Mouse (Mus musculus): ENCODE data around the gene Tnfrsf11a. TPM values are rescaled to one million over a fixed set of nuclear protein-coding genes. Genes with fewer than 3 reads are reported as not detected.
A peak's percentile ranks its signal among the peaks of the same experiment; 100 is the strongest.
"Not testable (repeated sequence)": the region's sequence is repeated elsewhere in the genome, so short reads cannot be mapped to it uniquely, and the experiment has no call there.

Gene Tnfrsf11a
- polyA plus RNA-seq, 1 experiment from 2014 or later, result 0.30 TPM

- Histone ChIP-seq H3K27ac (no peak overlapping the region), H3K4me1 (no peaks in the 10 kb centered on the region), H3K4me3 (no peak overlapping the region), H3K36me3 (no peaks in the 10 kb centered on the region), H3K9me3 (replicated peaks) (0 out of 2 replicates have a peak, but pooled peaks cover 6% of the 10 kb centered on the region), H3K9ac (no peak overlapping the region), H3K27me3 (no peaks in the 10 kb centered on the region), H3K4me2 (replicated peaks) (no peak overlapping the region)
- ATAC-seq (ENCODE audit: low FRiP score), result no peak
- 90% methylated on average over 3 of the region's 3 CpGs for WGBS
Observed at GRCm38 (mm10) chr1:105759422-105760165, 20.9 kb upstream of the Tnfrsf11a start.

GRCm38 (mm10) chr1:105765586-105765985, 14.9 kb upstream of the Tnfrsf11a start:
- H3K4me1 ChIP-seq, result no peaks in the 10 kb centered on the region
- H3K27me3 ChIP-seq, result no peaks in the 10 kb centered on the region
- H3K9ac ChIP-seq, result no peak overlapping the region
- H3K4me3 ChIP-seq, result no peak overlapping the region
- 0 out of 2 replicates have a peak, but pooled peaks cover 6% of the 10 kb centered on the region for H3K9me3 ChIP-seq (replicated peaks)
- no peaks in the 10 kb centered on the region for H3K36me3 ChIP-seq
- H3K4me2 ChIP-seq (replicated peaks), result no peak overlapping the region
- WGBS, result 75% methylated on average over 8 of the region's 8 CpGs
- no peak for ATAC-seq (ENCODE audit: low FRiP score)
- H3K27ac ChIP-seq, result no peak overlapping the region

DNA sequence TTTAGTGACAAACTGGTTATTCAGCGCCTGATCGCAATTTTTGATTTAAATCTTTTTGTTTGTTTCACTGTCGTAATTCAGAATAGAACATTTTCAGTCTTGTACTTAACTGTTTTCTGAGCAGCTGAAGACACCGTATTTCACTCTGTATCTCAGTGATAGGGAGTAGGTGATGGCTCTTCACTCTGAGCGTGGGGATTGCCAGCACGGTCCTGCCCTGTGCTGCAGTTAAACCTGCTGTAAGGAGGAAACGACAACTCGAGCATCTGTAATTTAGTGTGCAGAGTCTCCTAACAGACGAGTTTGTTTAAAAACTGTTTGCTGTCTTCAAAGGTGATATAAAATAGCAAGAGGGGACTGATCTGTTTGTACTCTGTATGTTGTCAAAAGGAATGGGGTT, 14.4 kb upstream of the Tnfrsf11a start:
- not testable (repeated sequence) for H3K4me1 ChIP-seq; H3K9ac ChIP-seq; ATAC-seq (ENCODE audit: low FRiP score); H3K27ac ChIP-seq; H3K36me3 ChIP-seq; H3K27me3 ChIP-seq; H3K9me3 ChIP-seq (replicated peaks); H3K4me2 ChIP-seq (replicated peaks); H3K4me3 ChIP-seq
- 88% methylated on average over 9 of the region's 9 CpGs for WGBS

GRCm38 (mm10) chr1:105768397-105768796, 12.1 kb upstream of the Tnfrsf11a start:
- Histone ChIP-seq H3K27ac (no peak overlapping the region), H3K9me3 (replicated peaks) (no peaks in the 10 kb centered on the region), H3K4me2 (replicated peaks) (no peak overlapping the region), H3K9ac (no peak overlapping the region), H3K27me3 (no peaks in the 10 kb centered on the region), H3K36me3 (no peaks in the 10 kb centered on the region), H3K4me3 (no peak overlapping the region), H3K4me1 (no peaks in the 10 kb centered on the region)
- 91% methylated on average over 2 of the region's 2 CpGs for WGBS
- no peak for ATAC-seq (ENCODE audit: low FRiP score)

DNA sequence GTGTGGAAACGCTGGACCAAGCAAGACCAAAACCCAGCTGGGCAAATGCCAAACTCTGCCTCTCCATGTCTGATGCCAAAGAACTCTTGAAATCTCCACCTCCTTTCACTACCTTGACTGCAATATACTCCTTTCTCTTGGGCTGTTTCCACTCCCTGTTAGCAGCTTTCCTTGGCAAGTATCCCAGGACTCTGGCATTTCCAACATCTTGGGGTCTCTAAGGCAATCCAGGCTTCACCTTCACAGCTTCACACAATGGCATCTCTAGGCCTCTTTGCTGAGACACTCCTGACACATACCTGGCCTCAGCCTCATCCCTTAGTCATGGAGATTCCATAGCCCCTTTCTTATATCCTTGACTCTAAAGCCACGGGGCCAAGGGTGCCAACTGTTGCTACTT, 9.8 kb upstream of the Tnfrsf11a start:
- no peaks in the 10 kb centered on the region for H3K36me3 ChIP-seq
- H3K9ac ChIP-seq, result no peak overlapping the region
- H3K4me1 ChIP-seq, result no peaks in the 10 kb centered on the region
- no peak for ATAC-seq (ENCODE audit: low FRiP score)
- no peaks in the 10 kb centered on the region for H3K9me3 ChIP-seq (replicated peaks)
- H3K27me3 ChIP-seq, result no peaks in the 10 kb centered on the region
- no peak overlapping the region for H3K4me3 ChIP-seq
- no peak overlapping the region for H3K4me2 ChIP-seq (replicated peaks)
- no peak overlapping the region for H3K27ac ChIP-seq
- WGBS, result 84% methylated on average over 2 of the region's 2 CpGs

DNA sequence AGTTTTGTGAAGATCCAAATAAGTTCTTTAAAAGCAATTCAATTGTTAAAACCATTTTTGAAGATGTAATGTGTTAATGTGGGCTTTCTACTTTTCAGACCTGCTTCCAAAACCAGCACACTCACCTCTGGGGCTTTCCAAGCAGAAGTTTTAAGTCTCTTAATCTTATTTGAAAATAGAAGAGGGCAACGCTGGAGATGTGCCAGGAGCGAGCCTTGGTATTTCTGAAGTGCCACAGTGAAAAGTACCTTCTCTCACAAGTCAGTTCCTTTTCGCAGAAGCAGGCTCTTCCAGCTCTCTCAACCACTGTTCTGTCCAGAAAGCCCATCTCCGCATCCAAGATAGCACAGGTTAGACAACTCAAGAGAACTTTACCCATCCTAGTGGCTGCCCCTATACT, 4.1 kb upstream of the Tnfrsf11a start:
- Histone ChIP-seq H3K27ac (no peak overlapping the region), H3K4me1 (peaks cover 4% of the 10 kb centered on the region; the same call in 1 of the 2 replicates), H3K4me3 (no peak overlapping the region), H3K36me3 (no peaks in the 10 kb centered on the region), H3K4me2 (replicated peaks) (no peak overlapping the region), H3K9me3 (replicated peaks) (no peaks in the 10 kb centered on the region), H3K27me3 (peaks cover 19% of the 10 kb centered on the region), H3K9ac (no peak overlapping the region)
- no peak for ATAC-seq (ENCODE audit: low FRiP score)
- WGBS, result 89% methylated on average over 4 of the region's 4 CpGs

DNA sequence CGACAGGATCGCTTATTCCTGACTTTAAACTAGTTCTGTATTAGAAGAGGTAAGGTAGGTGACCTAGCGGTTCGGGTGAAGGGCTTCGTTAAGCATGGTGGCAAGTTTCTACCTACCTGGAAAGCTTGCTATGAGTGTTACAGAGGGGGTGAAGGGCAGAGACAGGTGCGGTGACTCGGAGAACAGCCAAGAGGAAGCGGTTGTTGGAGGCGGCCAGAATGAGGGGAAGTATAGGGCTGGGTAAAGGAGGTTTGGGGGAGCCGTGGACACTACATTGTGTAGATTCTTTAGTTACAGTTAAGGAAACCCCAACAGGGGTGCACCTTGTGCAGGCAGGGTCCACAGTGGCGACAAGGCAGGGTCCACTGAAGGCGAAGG, 450 bp upstream of the Tnfrsf11a start:
- Histone ChIP-seq H3K9me3 (replicated peaks) (no peaks in the 10 kb centered on the region), H3K36me3 (no peaks in the 10 kb centered on the region), H3K4me1 (peaks cover 4% of the 10 kb centered on the region; the same call in 1 of the 2 replicates), H3K27ac (no peak overlapping the region), H3K4me2 (replicated peaks) (peak overlapping the region; percentile 93), H3K4me3 (peak overlapping the region; percentile 58), H3K27me3 (peaks cover 31% of the 10 kb centered on the region), H3K9ac (peak overlapping the region; percentile 62; the same call in 1 of the 2 replicates)
- WGBS, result 42% methylated on average over 12 of the region's 12 CpGs
- ATAC-seq (ENCODE audit: low FRiP score), result peak; percentile 38; the same call in 1 of the 2 replicates

DNA sequence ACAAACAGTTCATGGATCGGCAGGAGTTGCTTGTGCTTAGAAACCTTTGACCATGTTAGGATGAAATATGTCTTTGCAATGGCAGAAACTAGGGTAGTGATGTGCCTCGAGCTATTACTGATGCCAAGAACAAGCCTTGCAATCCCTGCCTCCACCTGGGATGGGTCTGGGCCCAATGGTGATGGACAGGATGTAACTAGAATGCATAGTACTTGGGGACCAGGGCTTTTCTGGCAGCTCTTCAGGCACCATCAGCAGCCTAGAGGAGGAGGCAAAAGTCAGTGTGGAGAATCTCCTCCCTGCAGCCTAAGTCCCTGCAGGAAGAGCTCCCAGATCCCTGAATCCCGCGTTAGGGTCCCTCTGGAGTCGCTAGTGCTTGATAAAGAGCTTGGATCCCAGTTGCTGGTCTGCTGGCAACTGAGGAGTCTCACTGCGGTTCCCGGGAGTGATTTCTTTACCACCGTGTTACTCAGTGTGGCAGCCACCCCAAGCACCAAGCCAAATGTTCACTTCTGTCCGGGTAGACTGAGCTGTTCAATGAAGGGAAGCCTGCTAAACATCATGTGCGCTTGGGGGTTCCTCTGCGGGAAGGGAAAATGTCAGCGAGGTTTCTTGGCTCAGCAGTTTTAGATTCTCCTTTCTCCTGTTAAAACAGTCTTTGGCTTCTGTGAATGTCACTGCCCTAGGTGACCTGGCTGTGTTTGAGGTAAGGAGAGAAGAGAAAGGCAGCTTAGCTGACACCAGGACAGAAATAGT, 1.1 kb downstream of the Tnfrsf11a start:
- Histone ChIP-seq H3K4me3 (peak overlapping the region; percentile 58; the same call in 1 of the 2 replicates), H3K27me3 (peaks cover 31% of the 10 kb centered on the region), H3K36me3 (no peaks in the 10 kb centered on the region), H3K27ac (no peak overlapping the region), H3K9me3 (replicated peaks) (no peaks in the 10 kb centered on the region), H3K9ac (no peak overlapping the region), H3K4me1 (peaks cover 4% of the 10 kb centered on the region; the same call in 1 of the 2 replicates), H3K4me2 (replicated peaks) (peak overlapping the region; percentile 93)
- WGBS, result 47% methylated on average over 12 of the region's 12 CpGs
- no peak for ATAC-seq (ENCODE audit: low FRiP score)

DNA sequence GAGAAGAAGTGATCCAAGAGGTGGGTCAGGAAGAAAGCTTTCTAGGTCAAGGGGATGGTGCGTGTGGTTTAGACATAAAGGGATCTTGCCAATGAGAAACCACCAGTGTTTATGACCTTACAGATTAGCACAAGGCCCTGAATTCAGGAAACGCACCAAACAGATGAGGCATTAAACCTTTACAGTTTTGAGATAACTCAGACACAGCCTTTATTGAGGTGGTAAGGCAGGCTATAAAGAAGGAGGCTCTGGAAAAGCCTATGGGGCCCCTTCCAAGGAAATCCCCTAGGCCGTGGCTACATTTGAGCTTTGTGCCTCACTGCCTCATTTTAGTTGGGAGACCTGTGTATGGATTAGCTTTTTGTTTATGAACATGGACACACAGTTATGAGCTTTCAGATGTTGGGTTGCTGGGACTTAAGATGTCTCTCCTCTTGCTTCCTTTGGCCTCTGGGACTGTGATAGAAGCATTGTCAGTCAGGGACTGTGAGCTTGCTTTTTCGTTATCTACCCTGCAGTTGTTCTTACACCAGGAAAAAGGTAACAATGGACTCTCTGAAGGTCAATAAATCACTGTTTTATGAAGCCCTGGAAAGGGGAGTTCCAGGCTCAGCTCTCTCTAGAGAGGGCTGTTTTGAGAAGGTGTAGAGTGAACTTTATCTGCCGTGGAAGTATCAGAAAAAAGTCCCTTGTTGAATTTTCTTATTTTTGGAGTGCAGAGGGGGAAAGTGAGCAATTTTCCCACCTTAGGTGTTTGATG, 3.9 kb downstream of the Tnfrsf11a start:
- Histone ChIP-seq H3K9ac (no peak overlapping the region), H3K27ac (no peak overlapping the region), H3K27me3 (peaks cover 30% of the 10 kb centered on the region), H3K4me2 (replicated peaks) (no peak overlapping the region), H3K4me1 (peaks cover 4% of the 10 kb centered on the region; the same call in 1 of the 2 replicates), H3K4me3 (no peak overlapping the region), H3K9me3 (replicated peaks) (no peaks in the 10 kb centered on the region), H3K36me3 (no peaks in the 10 kb centered on the region)
- 69% methylated on average over 5 of the region's 5 CpGs for WGBS
- ATAC-seq (ENCODE audit: low FRiP score), result no peak

- no peak overlapping the region for H3K9ac ChIP-seq
- no peaks in the 10 kb centered on the region for H3K9me3 ChIP-seq (replicated peaks)
- no peak overlapping the region for H3K4me3 ChIP-seq
- peaks cover 4% of the 10 kb centered on the region; the same call in 1 of the 2 replicates for H3K4me1 ChIP-seq
- H3K27me3 ChIP-seq, result peaks cover 23% of the 10 kb centered on the region
- no peaks in the 10 kb centered on the region for H3K36me3 ChIP-seq
- no peak overlapping the region for H3K27ac ChIP-seq
- 91% methylated on average over 4 of the region's 4 CpGs for WGBS
- ATAC-seq (ENCODE audit: low FRiP score), result no peak
- H3K4me2 ChIP-seq (replicated peaks), result no peak overlapping the region
Observed at GRCm38 (mm10) chr1:105785146-105785545, 4.6 kb downstream of the Tnfrsf11a start.

DNA sequence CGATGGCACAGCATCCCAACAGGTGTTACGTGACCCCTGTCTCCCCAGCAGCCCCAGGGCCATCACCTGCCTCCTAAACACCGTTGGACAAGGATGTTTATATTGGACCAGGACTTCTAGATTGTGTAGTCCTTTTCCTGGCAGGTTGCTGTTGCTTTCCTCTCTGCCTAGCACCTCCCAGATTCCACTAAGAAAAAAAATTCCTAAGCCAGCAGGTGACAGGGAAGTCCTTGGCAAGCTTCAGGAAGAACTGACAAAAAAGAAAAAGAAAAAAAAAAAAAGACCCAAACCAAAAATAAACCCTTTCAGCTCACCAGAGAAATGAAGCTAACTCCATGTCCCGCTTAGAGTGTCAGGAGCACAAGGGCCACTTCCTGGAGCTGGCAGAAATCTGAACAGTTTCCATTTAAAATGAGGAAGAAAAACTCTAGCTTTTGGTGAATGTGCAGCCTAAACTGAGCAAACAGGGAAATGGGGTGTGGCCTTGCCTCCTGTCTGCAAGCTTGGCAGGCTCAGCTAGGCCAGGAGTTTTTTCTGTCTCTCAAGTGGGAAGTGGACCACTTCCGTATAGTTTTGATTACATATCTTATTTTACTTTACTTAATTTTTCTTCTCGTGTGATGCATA, 6.3 kb downstream of the Tnfrsf11a start:
- H3K4me1 ChIP-seq, result no peaks in the 10 kb centered on the region
- H3K9me3 ChIP-seq (replicated peaks), result no peaks in the 10 kb centered on the region
- no peak overlapping the region for H3K27ac ChIP-seq
- no peak overlapping the region for H3K9ac ChIP-seq
- no peaks in the 10 kb centered on the region for H3K36me3 ChIP-seq
- no peak for ATAC-seq (ENCODE audit: low FRiP score)
- WGBS, result 77% methylated on average over 6 of the region's 6 CpGs
- no peak overlapping the region for H3K4me2 ChIP-seq (replicated peaks)
- no peak overlapping the region for H3K4me3 ChIP-seq
- peaks cover 8% of the 10 kb centered on the region for H3K27me3 ChIP-seq

GRCm38 (mm10) chr1:105790103-105790502, 9.6 kb downstream of the Tnfrsf11a start:
- no peak overlapping the region for H3K4me3 ChIP-seq
- WGBS, result 93% methylated on average over 3 of the region's 3 CpGs
- no peaks in the 10 kb centered on the region for H3K27me3 ChIP-seq
- no peak for ATAC-seq (ENCODE audit: low FRiP score)
- no peaks in the 10 kb centered on the region for H3K4me1 ChIP-seq
- no peak overlapping the region for H3K27ac ChIP-seq
- no peaks in the 10 kb centered on the region for H3K36me3 ChIP-seq
- no peaks in the 10 kb centered on the region for H3K9me3 ChIP-seq (replicated peaks)
- H3K4me2 ChIP-seq (replicated peaks), result no peak overlapping the region
- no peak overlapping the region for H3K9ac ChIP-seq
